Mouse (Mus musculus) G1E (cell line): ENCODE results near the gene Gng12.

Source experiments
- CTCF ChIP-seq: IDR thresholded peaks from 2 replicates; pipeline ENCODE4 v1.5.1; 2012; ENCODE audit warnings: low read depth, low read length, inconsistent platforms, mixed read lengths
- TAL1 ChIP-seq: conservative IDR thresholded peaks from 2 replicates; pipeline ENCODE4 v1.6.1; 2012; ENCODE audit warnings: low read depth, low read length, inconsistent platforms, mixed read lengths

- TF ChIP-seq CTCF (no peak), TAL1 (no peak)
Observed at GRCm38 (mm10) chr6:67030416-67030815, 134.2 kb downstream of the Gng12 start.
